Mouse (Mus musculus): ENCODE results near the gene Rrp1.
"Not testable (repeated sequence)": the region's sequence is repeated elsewhere in the genome, so short reads cannot be mapped to it uniquely, and the experiment has no call there.

Gene Rrp1

DNA sequence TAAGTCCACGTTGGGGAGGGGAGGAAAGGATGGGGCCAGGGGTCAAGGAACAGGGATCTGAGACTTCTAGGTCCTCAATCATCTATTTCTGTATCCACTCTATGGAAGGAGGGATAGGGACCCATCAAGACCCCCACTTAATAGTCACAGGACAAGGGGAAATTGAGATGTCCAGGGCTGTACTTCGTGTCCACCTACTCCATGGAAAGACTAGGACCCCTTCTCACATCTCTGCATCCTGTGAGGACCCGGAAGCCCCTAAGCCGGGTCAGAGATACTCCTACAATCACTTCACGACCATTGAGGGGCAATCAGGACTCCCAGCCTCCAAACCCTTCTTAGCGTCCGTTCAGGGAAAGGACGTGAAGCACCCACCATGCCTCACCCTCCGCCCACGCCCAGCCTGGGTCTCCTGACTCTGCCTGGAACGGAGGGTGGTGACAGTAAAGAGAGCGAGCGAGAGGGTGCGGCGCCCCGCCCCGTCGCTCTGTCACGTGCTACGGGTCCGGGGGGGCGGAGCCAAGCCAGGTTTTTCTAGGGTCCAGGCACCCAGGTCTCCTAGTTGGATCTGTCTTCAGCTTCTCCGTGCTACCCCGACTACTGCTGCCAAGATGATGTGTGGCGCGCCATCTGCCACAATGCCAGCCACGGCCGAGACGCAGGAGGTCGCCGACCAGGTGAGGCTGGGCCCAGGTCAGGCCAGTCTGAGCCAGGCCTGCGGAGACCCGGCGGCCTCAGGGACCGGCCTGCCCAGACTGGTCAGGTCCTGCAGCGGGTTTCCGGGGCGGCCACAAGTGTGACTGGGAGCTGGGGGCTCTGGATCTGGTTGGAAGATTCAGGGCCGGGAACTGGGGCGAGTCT is 12.6 kb upstream of the Rrp1 start, which contains the start of gene Cstb:
Gene Cstb (plus strand): TSS at position 489 of the 861 bp plus-strand sequence.
- DNase-seq (ENCODE audit: low read depth, low spot score) = peak; percentile 92

GRCm38 (mm10) chr10:78422614-78423013 is 9.8 kb upstream of the Rrp1 start:
- DNase-seq (ENCODE audit: low read depth, low spot score) = no peak

DNA sequence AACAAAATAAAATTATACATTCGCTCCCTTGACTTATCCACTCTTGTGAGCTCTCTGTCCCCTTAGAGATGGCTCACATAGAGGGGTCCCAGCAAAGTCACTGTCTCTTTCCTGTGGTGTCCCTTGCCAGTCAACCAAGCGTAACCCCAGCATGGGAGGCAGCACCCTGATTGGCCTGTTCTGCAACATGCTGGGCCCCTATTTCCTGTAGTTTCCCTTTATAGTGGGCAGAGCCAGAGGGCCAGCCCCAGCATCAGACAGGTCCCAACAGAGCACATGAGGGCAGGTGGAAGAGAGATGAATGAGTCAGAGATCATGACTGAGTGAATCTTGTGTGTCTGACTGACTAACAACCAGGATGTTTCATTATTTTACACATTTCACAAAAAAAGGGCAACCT is 8.1 kb upstream of the Rrp1 start:
- no peak for DNase-seq (ENCODE audit: low read depth, low spot score)

GRCm38 (mm10) chr10:78418791-78419190 is 5.9 kb upstream of the Rrp1 start:
- DNase-seq (ENCODE audit: low read depth, low spot score) = no peak

DNA sequence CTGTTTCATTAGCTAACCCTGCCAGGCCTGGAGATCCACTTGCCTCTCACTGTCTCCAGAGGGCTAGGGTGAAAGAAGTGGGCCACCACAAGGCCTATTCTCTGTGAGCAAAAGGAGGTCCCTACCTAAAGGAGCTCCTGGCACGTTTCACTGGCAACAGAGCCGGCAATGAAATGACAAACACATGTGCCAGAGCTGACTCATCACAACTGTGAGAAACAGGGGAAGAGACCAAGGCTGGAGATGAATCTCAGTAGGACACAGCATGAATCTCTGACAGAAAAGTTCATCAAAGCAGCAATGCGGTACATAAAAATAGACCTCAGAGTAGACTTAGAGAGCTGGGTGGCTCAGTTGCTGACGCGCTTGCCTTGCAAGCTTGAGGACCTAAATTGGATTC is 5.0 kb upstream of the Rrp1 start:
- no peak for DNase-seq (ENCODE audit: low read depth, low spot score)

GRCm38 (mm10) chr10:78414936-78415335 is 2.1 kb upstream of the Rrp1 start:
- not testable (repeated sequence) for DNase-seq (ENCODE audit: low read depth, low spot score)

GRCm38 (mm10) chr10:78413152-78413520 is 293 bp upstream of the Rrp1 start:
- DNase-seq (ENCODE audit: low read depth, low spot score) = no peak

DNA sequence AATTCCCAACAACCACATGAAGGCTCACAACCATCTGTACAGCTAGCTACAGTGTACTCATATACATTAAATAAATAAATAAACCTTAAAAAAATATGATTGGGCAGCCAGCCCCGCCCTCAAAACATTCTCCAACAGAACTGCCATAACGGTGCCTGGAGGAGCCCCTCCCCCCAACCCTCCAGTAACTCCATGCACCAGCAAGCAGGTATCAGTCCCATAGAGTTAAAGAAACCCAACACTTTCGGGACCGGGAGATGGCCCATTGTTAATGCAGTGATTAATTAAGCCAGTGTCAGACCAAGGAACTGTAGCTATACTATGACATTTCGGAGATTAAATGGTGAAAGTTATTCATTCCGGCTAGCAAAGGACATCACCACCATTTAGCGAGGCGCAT is 992 bp downstream of the Rrp1 start:
- no peak for DNase-seq (ENCODE audit: low read depth, low spot score)

- DNase-seq (ENCODE audit: low read depth, low spot score) = no peak
These were observed 3.6 kb downstream of the Rrp1 start for GRCm38 (mm10) chr10:78409035-78409788.

DNA sequence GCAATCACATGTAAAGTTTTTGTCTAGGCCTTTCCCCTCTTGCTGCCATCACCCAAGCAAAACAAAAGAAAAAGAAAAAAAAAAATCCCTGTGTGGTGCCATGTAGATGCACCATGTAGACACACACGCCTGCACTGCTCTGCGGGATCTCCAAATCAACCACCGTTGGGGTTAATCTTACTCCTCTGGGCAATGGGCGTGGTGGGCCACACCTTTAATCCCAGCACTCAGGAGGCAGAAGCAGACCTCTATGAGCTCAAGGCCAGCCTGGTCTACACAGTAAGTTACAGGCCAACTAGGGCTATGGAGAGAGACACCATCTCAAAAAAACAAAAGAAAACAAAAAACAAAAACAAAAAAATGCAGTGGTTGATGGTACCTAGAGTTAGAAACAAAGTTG is 5.7 kb downstream of the Rrp1 start:
- no peak for DNase-seq (ENCODE audit: low read depth, low spot score)

- DNase-seq (ENCODE audit: low read depth, low spot score) = no peak
These were observed 6.7 kb downstream of the Rrp1 start for GRCm38 (mm10) chr10:78406152-78406551.

DNA sequence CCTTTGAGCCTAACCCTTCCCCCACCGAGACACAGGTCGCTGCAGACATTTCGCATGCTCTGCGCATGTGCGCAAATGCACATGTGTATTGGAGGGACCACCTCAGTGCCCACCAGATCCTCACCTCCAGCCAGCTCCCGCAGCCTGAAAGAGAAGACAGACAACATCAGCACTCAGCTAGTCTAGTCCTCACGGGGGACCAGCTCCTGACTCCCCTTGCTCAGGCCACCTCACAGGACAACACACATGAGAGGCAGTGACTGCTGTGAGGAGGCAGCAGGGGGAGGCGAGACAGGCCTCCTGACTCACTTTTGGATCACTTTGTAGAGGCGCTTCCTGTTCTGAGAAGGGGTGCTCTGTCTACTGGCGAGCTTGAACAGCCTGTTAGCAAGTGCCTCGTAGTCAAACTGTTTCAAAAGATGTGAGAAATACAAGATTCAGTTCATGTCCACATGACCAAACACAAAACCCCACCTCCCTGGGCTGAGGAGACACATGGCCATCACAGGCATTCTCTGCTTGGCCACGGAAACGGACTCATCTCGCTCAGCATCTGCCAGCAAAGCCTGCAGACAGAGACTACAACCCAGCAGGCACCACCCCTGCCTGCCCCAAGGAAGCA is 10.4 kb downstream of the Rrp1 start:
- DNase-seq (ENCODE audit: low read depth, low spot score) = peak; percentile 62

DNA sequence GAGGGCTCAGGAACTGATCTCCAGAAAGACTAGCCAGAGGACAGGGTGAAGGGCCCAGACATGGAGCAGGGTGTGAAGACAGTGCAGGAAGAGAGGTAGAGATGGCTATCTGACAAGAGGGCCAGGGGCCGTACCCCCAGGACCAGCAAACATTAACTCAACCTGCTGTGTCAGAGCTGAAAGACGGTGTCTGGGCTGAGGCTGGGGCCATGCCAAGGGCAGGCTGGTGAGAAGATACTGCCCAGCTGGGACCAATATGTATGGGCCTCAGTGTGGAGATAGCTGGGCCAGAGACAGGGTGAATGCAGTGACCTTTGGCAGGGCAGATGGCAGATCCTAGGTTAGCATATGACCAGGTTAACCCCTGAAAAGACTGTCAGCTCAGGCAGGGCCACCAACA is 11.7 kb downstream of the Rrp1 start:
- no peak for DNase-seq (ENCODE audit: low read depth, low spot score)

DNA sequence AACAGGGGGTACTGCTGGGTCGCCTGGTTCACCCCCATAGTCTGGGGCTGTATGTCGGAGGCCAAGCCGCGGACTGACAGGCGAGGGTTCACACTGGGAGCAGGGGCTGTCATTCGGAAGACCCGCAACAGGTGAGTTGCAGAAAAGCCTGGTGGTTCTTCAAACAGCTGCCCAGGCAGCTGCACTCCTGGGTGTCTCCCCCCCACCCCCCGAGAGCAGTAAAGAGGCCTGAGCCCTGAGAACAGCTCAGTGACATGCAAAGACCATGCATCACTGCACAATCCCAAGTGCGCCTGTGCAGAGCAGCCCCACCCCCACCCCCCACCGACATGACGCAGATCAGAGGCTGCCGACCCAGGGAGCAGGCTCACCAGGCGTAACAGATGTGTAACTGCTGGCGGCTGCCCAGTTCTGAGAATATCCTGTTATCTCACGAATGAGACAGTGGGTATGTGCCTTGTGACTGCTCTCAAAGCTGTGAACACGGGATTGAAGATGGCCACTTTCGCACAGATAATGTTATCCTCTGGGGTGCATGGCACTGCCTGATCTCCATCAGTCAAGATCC is 13.7 kb downstream of the Rrp1 start:
- DNase-seq (ENCODE audit: low read depth, low spot score) = peak; percentile 87

DNA sequence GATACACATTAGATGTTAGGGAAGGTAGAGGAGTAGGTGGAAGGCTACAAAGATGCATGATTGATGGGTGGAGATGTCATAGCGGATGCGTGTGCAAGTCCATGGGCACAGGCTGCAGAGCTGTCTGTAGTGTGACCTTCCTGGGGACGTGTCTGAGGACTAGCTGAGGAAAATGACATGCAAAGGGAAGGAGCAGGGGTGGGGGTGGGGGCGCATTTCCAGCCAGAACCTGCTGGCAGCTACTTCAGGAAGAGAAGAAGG is 16.3 kb downstream of the Rrp1 start:
- no peak for DNase-seq (ENCODE audit: low read depth, low spot score)

- peak; percentile 94 for DNase-seq (ENCODE audit: low read depth, low spot score)
These were observed 16.8 kb downstream of the Rrp1 start for GRCm38 (mm10) chr10:78395819-78396624.

DNA sequence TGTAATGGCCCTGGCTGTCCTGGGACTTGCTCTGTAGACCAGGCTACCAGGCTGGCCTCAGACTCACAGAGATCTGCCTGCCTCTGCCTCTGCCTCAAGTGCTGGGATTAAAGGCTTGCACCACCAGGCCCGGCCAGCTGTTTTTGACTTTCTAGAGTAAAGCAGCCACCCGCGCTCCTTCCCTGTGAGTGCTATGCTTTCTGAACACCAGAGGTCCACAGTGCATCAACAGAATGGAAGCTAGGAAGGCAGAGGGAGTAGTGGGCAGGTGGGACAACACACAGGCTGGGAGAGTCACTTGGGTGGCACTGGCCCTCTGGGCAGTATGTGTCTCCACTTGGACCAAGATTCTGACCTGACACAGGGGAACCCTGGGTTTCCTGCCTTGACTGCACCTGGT is 17.5 kb downstream of the Rrp1 start:
- no peak for DNase-seq (ENCODE audit: low read depth, low spot score)

GRCm38 (mm10) chr10:78392072-78392471 is 20.8 kb downstream of the Rrp1 start:
- peak; percentile 88 for DNase-seq (ENCODE audit: low read depth, low spot score)

GRCm38 (mm10) chr10:78390982-78391470 is 21.8 kb downstream of the Rrp1 start:
- DNase-seq (ENCODE audit: low read depth, low spot score) = no peak

- DNase-seq (ENCODE audit: low read depth, low spot score) = no peak
These were observed 24.4 kb downstream of the Rrp1 start for GRCm38 (mm10) chr10:78388216-78388980.

- DNase-seq (ENCODE audit: low read depth, low spot score) = peak; percentile 39
These were observed 27.3 kb downstream of the Rrp1 start for GRCm38 (mm10) chr10:78385520-78385919.
